Mouse (Mus musculus): ENCODE data around the gene Plbd2. TPM values are rescaled to one million over a fixed set of nuclear protein-coding genes. Genes with fewer than 3 reads are reported as not detected.

The Plbd2 gene
- 38.1 and 38.3 TPM in 2 replicates for total RNA-seq (2014; rRNA removed; ENCODE audit: low replicate concordance)
- polyA plus RNA-seq (2015; fragmentation: Nextera tagmentation; extraction: Ambion mirVana), result 43.9 and 47.2 TPM in 2 replicates

- Histone ChIP-seq H3K4me1 (ENCODE audit: control insufficient read depth, insufficient read depth) (peaks cover 15% of the 10 kb centered on the region), H3K4me2 (ENCODE audit: low read depth, low read length) (peak within 1 kb of the TSS; percentile 98), H3K36me3 (replicated peaks; ENCODE audit: control insufficient read depth, insufficient read depth, low read length) (peaks cover 6% of the 10 kb centered on the region; the same call in 1 of the 2 replicates), H3K9me3 (replicated peaks; ENCODE audit: control insufficient read depth, low read length) (no peaks in the 10 kb centered on the region), H3K4me3 (ENCODE audit: low read depth, low read length) (peak within 1 kb of the TSS; percentile 93), H3K9ac (replicated peaks; ENCODE audit: low read depth, low read length) (peak within 1 kb of the TSS; percentile 83), H3K27ac (ENCODE audit: low read depth) (peak within 1 kb of the TSS; percentile 31), H3K27me3 (ENCODE audit: control insufficient read depth, insufficient read depth, low read length) (no peaks in the 10 kb centered on the region)
- DNase-seq (ENCODE audit: low spot score) (peak; percentile 89), ATAC-seq (ENCODE audit: insufficient read depth, low read depth) (peak; percentile 91)
- WGBS, result 1% methylated on average over 37 of the region's 55 CpGs
- TF ChIP-seq EP300 (IDR thresholded peaks at IDR 0.05; ENCODE audit: low read depth) (no peak), CTCF (IDR thresholded peaks at IDR 0.05; ENCODE audit: low read depth) (no peak)
These were observed at the start of gene Plbd2 for GRCm38 (mm10) chr5:120503144-120503795. Plbd2 (minus strand) TSS chr5:120503625.

GRCm38 (mm10) chr5:120550673-120551072, 47.2 kb upstream of the Plbd2 start:
- Histone ChIP-seq H3K27ac (ENCODE audit: low read depth) (no peak overlapping the region), H3K9me3 (replicated peaks; ENCODE audit: control insufficient read depth, low read length) (no peaks in the 10 kb centered on the region), H3K36me3 (replicated peaks; ENCODE audit: control insufficient read depth, insufficient read depth, low read length) (peaks cover 40% of the 10 kb centered on the region)

GRCm38 (mm10) chr5:120550137-120550536, 46.7 kb upstream of the Plbd2 start:
- WGBS, result 44% methylated on average over 5 of the region's 5 CpGs
- Histone ChIP-seq H3K9me3 (replicated peaks; ENCODE audit: control insufficient read depth, low read length) (no peaks in the 10 kb centered on the region), H3K4me3 (ENCODE audit: low read depth, low read length) (no peak overlapping the region), H3K4me1 (ENCODE audit: control insufficient read depth, insufficient read depth) (no peaks in the 10 kb centered on the region), H3K36me3 (replicated peaks; ENCODE audit: control insufficient read depth, insufficient read depth, low read length) (peaks cover 37% of the 10 kb centered on the region), H3K27me3 (ENCODE audit: control insufficient read depth, insufficient read depth, low read length) (no peaks in the 10 kb centered on the region), H3K4me2 (ENCODE audit: low read depth, low read length) (no peak overlapping the region), H3K9ac (replicated peaks; ENCODE audit: low read depth, low read length) (no peak overlapping the region), H3K27ac (ENCODE audit: low read depth) (no peak overlapping the region)
- TF ChIP-seq CTCF (IDR thresholded peaks at IDR 0.05; ENCODE audit: low read depth) (no peak), EP300 (IDR thresholded peaks at IDR 0.05; ENCODE audit: low read depth) (no peak)
- no peak for ATAC-seq (ENCODE audit: insufficient read depth, low read depth)
- no peak for DNase-seq (ENCODE audit: low spot score)

More at GRCm38 (mm10) chr5:120550673-120551072, 47.2 kb upstream of the Plbd2 start:
- TF ChIP-seq CTCF (IDR thresholded peaks at IDR 0.05; ENCODE audit: low read depth), result no peak
- TF ChIP-seq EP300 (IDR thresholded peaks at IDR 0.05; ENCODE audit: low read depth), result no peak
- H3K4me2 ChIP-seq (ENCODE audit: low read depth, low read length), result no peak overlapping the region
- ATAC-seq (ENCODE audit: insufficient read depth, low read depth) (no peak), DNase-seq (ENCODE audit: low spot score) (no peak)
- no peak overlapping the region for H3K9ac ChIP-seq (replicated peaks; ENCODE audit: low read depth, low read length)
- H3K4me1 ChIP-seq (ENCODE audit: control insufficient read depth, insufficient read depth), result no peaks in the 10 kb centered on the region
- H3K4me3 ChIP-seq (ENCODE audit: low read depth, low read length), result no peak overlapping the region
- no peaks in the 10 kb centered on the region for H3K27me3 ChIP-seq (ENCODE audit: control insufficient read depth, insufficient read depth, low read length)
- WGBS, result 92% methylated on average over 5 of the region's 5 CpGs

GRCm38 (mm10) chr5:120548236-120548850, 44.9 kb upstream of the Plbd2 start:
- DNase-seq (ENCODE audit: low spot score), result no peak
- no peaks in the 10 kb centered on the region for H3K9me3 ChIP-seq (replicated peaks; ENCODE audit: control insufficient read depth, low read length)
- 75% methylated on average over 11 of the region's 11 CpGs for WGBS
- no peak overlapping the region for H3K27ac ChIP-seq (ENCODE audit: low read depth)
- no peak for TF ChIP-seq CTCF (IDR thresholded peaks at IDR 0.05; ENCODE audit: low read depth)
- no peak for TF ChIP-seq EP300 (IDR thresholded peaks at IDR 0.05; ENCODE audit: low read depth)
- H3K4me1 ChIP-seq (ENCODE audit: control insufficient read depth, insufficient read depth), result no peaks in the 10 kb centered on the region
- H3K4me2 ChIP-seq (ENCODE audit: low read depth, low read length), result no peak overlapping the region
- H3K36me3 ChIP-seq (replicated peaks; ENCODE audit: control insufficient read depth, insufficient read depth, low read length), result peaks cover 31% of the 10 kb centered on the region
- H3K27me3 ChIP-seq (ENCODE audit: control insufficient read depth, insufficient read depth, low read length), result no peaks in the 10 kb centered on the region
- no peak overlapping the region for H3K4me3 ChIP-seq (ENCODE audit: low read depth, low read length)
- H3K9ac ChIP-seq (replicated peaks; ENCODE audit: low read depth, low read length), result no peak overlapping the region
- no peak for ATAC-seq (ENCODE audit: insufficient read depth, low read depth)

- no peak overlapping the region for H3K9ac ChIP-seq (replicated peaks; ENCODE audit: low read depth, low read length)
- H3K4me1 ChIP-seq (ENCODE audit: control insufficient read depth, insufficient read depth), result 0 out of 2 replicates have a peak, but pooled peaks cover 10% of the 10 kb centered on the region
- no peaks in the 10 kb centered on the region for H3K9me3 ChIP-seq (replicated peaks; ENCODE audit: control insufficient read depth, low read length)
- no peak for ATAC-seq (ENCODE audit: insufficient read depth, low read depth)
- H3K4me2 ChIP-seq (ENCODE audit: low read depth, low read length), result no peak overlapping the region
- peaks cover 41% of the 10 kb centered on the region for H3K36me3 ChIP-seq (replicated peaks; ENCODE audit: control insufficient read depth, insufficient read depth, low read length)
- no peaks in the 10 kb centered on the region for H3K27me3 ChIP-seq (ENCODE audit: control insufficient read depth, insufficient read depth, low read length)
- H3K4me3 ChIP-seq (ENCODE audit: low read depth, low read length), result no peak overlapping the region
- no peak for DNase-seq (ENCODE audit: low spot score)
- TF ChIP-seq EP300 (IDR thresholded peaks at IDR 0.05; ENCODE audit: low read depth) (no peak), CTCF (IDR thresholded peaks at IDR 0.05; ENCODE audit: low read depth) (no peak)
- no peak overlapping the region for H3K27ac ChIP-seq (ENCODE audit: low read depth)
- WGBS, result 83% methylated on average over 5 of the region's 5 CpGs
These were observed 33.2 kb upstream of the Plbd2 start for GRCm38 (mm10) chr5:120536632-120537031.
